17 mouse cellular contexts compared by ENCODE assay signal in the genomic region with DNA sequence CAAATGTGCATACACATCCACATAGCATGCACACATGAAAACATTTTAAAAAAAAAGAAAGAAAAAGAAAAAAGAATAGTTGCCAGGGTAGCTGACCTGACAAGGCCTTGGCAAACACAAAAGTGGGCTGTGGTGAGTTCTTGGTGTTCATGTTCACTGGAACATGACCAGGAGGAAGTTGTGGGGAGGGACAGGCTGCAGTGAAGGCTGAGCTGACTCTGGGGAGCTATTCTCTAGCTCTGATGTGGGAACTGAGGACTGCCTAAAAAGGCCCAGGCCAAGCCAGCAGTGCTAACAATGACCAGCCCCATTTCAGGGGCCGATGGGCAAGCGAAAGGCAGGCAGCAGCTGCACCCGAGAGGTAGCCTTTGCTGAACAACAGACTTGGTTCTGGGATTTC.
DNase-seq lines count a peak whose midpoint lies in the region; TF ChIP-seq lines count a peak whose summit lies in the region.
"Had no signal": no experiment of that assay in that cellular context is flagged by ENCODE, and none has a peak within 500 bp of the region (broad histone marks: within the 10 kb centered on the region; RNA-seq: fewer than 3 reads in every experiment).

No protein-coding gene starts in this region.

- H3K27ac ChIP-seq in kidney, adult 2 months (ENCODE audit: insufficient read depth, low read depth, low read length): no peak overlapping the region
- H3K27ac ChIP-seq in bone marrow, adult 2 months (ENCODE audit: control insufficient read depth, insufficient read depth, low read depth, low read length, poor library complexity): peak overlapping the region; percentile 71
- H3K27ac ChIP-seq: hindbrain, embryonic 10.5 days; kidney, embryonic 15.5 days; limb, embryonic 15.5 days; midbrain, embryonic 12.5 days; stomach, embryonic 15.5 days had no signal

- H3K4me3 ChIP-seq in kidney, adult 2 months (ENCODE audit: insufficient read depth, low read depth, low read length): no peak overlapping the region
- H3K4me3 ChIP-seq in bone marrow, adult 2 months (replicated peaks; ENCODE audit: control insufficient read depth, low read depth, low read length): no peak overlapping the region
- H3K4me3 ChIP-seq: heart, embryonic 12.5 days; hindbrain, embryonic 10.5 days; kidney, embryonic 15.5 days; limb, embryonic 15.5 days; midbrain, embryonic 12.5 days; stomach, embryonic 15.5 days had no signal

- peaks cover 15% of the 10 kb centered on the region for H3K4me1 ChIP-seq in kidney, adult 2 months (ENCODE audit: control insufficient read depth, insufficient read depth, low read length)
- H3K4me1 ChIP-seq in bone marrow, adult 2 months (ENCODE audit: control insufficient read depth, insufficient read depth, low read length): peaks cover 2% of the 10 kb centered on the region; the same call in 1 of the 2 replicates
- H3K4me1 ChIP-seq: stomach, embryonic 15.5 days had no signal

- no peak for TF ChIP-seq POLR2A in kidney, adult 2 months (IDR thresholded peaks at IDR 0.05; ENCODE audit: low read depth, low read length)
- no peak for TF ChIP-seq POLR2A in bone marrow, adult 2 months (IDR thresholded peaks at IDR 0.05; ENCODE audit: borderline replicate concordance, control insufficient read depth, low read depth, low read length)

- no peak for TF ChIP-seq CTCF in kidney, adult 2 months (conservative IDR thresholded peaks at IDR 0.05; ENCODE audit: insufficient read depth, insufficient read length, low read depth, low read length)
- no peak for TF ChIP-seq CTCF in bone marrow, adult 2 months (IDR thresholded peaks at IDR 0.05; ENCODE audit: control insufficient read depth, insufficient read depth, low read length)

- 95% methylated on average over 3 of the region's 3 CpGs for WGBS in kidney, adult 2 months
- 50% methylated on average over 3 of the region's 3 CpGs for WGBS in bone marrow, adult 2 months

- peak; percentile 30 for DNase-seq in kidney, adult 2 months
- DNase-seq in kidney, adult 11 months: no peak
- DNase-seq in spleen, adult 12 weeks (ENCODE audit: low spot score): peak; percentile 3
- no peak for DNase-seq in spleen, postnatal 10 days (ENCODE audit: low spot score in 2 of 2)
- DNase-seq in spleen, postnatal 36 days (ENCODE audit: low spot score in 2 of 2): peak; percentile 63
- DNase-seq in gastrocnemius, postnatal 14 days: no peak
- DNase-seq in heart, postnatal 4 days: no peak
- DNase-seq: cerebellum, adult 18-20 months; embryo, embryonic 11 days; lung, embryonic 14.5 days had no signal

- intact Hi-C loops in gastrocnemius, postnatal 14 days (cut with DNase I; ENCODE audit: low total_unique reads): no loop called here

- H3K27me3 ChIP-seq in kidney, adult 2 months (replicated peaks; ENCODE audit: control insufficient read depth, insufficient read depth, low read length): no peaks in the 10 kb centered on the region
- H3K27me3 ChIP-seq: heart, embryonic 12.5 days; kidney, embryonic 15.5 days; limb, embryonic 15.5 days; stomach, embryonic 15.5 days had no signal

- H3K36me3 ChIP-seq in kidney, adult 2 months (ENCODE audit: control insufficient read depth, insufficient read depth, low read length): no peaks in the 10 kb centered on the region
- H3K36me3 ChIP-seq: heart, embryonic 12.5 days; hindbrain, embryonic 10.5 days; kidney, embryonic 15.5 days; limb, embryonic 15.5 days; midbrain, embryonic 12.5 days; stomach, embryonic 15.5 days had no signal

Comparison
In these comparisons a context has a peak if more than half of its experiments do, and no peak if none do; other contexts are left out.
1. DNase-seq: peak in kidney, adult 2 months (single experiment), spleen, adult 12 weeks (single experiment) and spleen, postnatal 36 days (2 of 2); none in kidney, adult 11 months (single experiment), spleen, postnatal 10 days (0 of 2), gastrocnemius, postnatal 14 days (single experiment) and heart, postnatal 4 days (single experiment).